Mouse (Mus musculus) yolk sac, embryonic 10.5 days (tissue): ENCODE results near the gene Lpar6.

Source experiments
- DNase-seq: peaks from one replicate; pipeline ENCODE4 v3.0.0-alpha.2; 2017; ENCODE audit warnings: low spot score

Lpar6 gene

DNA sequence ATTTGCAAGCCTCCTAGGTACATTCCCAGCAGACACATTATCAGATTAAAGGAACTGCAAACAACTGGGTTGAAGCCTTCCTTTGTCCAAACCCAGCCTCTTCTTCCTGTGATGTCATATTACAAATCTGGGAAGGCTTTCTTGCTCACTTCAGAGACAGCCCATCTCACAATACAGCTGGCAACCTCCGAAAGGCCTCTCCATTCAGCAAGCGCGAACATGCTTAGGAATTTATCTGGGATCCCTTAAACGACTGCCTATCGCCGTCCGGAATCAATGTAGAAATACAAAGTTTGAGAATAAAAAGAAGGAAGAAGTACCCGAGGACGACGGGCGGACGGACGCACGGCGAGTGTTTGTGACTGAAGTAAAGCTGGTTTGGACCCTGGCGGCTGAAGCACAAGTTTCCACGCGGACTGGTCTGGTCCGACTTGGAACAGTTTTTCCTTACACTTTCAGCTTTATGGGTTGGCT is at the start of gene Lpar6:
Gene Lpar6, plus strand, starts transcription at position 48 of the 474 bp plus-strand sequence.
- DNase-seq = peak; percentile 87

DNA sequence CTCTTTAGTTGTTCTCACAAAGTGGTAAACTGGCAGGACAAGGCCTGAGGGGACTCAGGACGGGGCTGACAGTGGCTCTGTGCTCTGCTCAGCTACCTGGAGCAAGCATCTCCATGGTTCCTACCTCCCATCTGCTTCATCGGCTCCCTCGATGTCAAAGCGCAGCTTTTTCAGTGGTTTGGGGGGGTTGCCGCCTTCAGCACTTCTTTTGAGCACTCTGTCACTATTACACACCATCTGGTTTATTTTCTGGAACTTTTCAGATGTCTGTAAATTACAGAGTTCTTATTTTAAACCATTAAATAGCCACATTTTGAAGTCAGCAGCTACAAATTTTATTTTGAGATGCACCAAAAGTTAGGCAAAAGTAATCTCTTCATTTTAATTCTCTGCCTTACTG is 38.6 kb upstream of the Lpar6 start:
- no peak for DNase-seq

DNA sequence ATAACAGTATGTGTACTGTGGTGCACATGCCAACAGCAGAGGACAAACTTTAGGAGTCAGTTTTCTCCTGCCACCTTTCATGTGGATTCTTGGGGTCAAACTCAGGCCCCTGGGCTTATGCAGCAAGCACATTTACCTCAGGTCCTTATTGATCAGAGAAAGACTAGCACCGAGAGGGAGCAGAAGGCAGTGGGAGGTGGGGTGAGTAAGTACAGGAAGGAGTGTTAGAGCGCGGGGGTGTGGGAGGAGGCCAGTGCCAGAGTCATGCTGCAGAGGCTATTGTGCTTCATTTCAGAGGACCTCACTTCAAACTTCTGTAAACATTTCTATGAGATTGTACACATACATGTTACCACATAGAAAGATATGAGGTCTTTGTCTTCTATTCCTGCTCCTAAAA is 36.2 kb upstream of the Lpar6 start:
- DNase-seq = no peak

DNA sequence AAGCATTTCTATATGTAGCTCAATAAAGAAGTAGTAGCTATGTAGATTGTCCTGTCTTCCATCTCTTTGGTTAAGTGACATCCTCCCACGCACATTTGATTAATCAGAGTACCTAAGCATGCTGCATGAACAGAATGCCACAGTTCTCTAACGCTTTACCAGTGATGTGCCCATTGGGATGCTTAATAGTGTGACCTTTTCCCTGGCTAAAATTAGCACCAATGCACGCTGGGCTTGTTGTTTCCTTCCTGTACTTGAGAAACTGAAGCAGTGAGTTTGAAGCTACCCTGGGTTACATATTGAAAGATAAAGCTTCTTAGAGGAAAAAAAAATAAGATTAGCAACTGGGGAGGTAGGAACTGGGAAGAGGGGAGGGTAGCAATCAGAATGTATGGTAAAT is 33.7 kb upstream of the Lpar6 start:
- DNase-seq = no peak

DNA sequence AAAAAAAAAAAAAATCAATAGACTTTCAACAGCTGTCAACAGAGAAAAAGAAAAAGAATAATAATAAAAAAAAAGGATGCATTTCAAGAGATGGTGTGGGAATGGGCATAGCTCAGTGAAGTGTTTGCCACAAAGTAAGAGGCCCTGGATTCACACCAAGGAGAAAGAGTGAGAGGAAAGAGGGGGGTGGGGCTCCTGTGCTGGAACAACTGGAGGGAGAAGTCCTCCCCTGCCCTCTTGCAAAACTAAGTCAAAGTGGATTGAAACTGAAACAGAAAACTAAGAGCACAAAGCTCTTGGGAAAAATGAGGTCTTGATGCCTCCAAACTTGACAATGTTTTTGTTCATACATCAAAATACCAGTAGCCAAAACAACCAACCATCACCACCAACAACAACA is 28.4 kb upstream of the Lpar6 start:
- no peak for DNase-seq

DNA sequence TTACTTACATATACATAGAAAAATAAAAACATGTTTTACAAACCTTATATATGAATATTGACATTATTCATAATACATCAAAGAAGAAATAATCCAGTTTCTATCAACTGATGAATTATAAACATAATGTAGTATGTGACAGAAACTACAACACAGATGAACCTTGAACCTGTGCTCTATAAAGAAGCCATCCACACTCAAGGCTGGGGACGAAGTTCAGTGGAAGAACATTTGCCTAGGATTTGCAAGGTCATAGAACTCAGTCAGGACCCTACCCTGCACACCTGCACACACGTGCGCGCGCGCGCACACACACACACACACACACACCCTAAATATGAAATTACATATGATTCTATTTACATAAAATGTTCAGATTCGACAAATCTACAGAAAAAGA is 27.5 kb upstream of the Lpar6 start:
- no peak for DNase-seq

DNA sequence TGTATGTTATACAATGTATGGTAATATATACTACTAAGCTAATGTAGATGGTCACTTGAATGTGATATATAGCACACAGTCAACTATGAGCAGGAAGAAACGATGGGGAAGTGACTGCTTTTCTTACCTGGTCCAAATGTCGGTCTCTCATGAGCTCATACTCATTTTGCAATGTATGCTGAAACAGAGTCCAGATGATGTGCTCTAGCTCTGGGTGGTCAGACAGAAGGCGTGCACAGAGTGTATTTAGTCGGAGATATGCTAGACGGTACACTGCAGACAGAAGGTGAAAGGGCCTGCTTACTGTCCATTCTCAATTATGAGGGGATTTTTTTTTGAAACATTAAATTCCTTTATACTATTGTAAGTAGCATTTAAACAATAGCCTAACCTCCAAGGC is 26.2 kb upstream of the Lpar6 start:
- DNase-seq = no peak

DNA sequence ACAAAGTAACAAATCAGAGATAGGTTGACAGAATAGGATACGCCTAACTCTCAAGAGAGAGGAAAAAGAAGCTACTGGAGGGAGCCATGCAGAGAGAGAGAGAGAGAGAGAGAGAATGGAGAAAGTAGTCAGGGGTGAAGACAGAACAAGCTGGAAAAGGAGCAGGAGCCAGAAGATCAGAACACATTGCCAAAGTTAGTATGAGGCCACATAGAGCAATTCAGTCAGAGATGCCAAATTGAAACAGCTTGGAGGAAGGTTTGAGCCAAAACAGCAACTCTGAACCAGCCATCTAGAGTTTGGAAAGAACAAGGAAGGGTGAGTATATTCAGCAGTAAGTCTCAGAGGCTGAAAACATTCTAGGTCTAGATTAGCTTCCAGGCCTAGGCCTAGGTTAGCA is 20.6 kb upstream of the Lpar6 start:
- DNase-seq = no peak

DNA sequence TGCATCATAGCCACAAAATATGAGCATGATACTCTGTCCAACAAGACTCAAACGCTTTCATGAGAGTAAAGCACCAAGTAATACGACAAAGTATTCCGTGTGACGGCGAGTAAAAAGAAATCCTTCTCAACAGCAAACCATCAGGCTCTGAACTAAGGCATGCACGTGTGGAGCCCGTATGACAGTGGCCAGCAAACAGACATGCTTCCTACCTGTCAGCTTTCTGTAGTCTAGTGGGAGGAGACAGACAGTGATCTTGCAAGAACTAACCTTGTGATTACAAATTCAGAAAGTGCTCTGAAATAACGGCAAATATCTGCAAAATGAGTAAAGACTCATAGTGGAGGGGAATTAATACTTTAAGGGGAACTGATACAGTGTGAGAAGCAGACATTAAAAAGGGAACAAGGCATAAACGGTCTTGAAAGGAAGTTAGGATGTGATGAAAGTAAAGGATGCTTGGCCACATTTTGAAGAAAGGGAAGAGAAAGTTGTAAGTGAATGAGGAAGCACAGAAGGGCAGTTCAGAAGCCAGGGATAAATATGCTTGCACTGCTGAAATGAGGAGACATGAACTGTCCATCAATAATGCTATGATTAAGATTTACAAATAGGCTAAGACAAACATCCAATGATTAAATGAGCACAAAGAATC is 15.3 kb upstream of the Lpar6 start:
- no peak for DNase-seq

DNA sequence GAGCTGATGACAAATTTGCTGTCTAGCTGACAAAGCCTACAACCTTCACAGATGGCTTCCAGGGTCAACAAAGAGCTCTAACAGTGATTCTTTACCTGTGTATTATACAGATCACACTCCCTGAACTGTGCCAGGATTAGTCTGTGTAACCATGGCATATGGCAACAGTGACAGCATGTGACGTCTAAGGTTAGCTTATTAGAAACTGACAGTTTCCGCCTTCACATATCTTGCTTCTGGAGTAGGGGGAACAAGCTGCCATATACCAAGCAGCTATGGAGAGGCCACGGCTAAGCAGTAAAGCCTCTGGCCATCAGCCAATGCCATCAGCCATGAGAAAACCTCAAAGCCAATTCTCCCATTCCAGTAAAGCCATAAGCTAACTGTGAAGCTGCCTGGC is 11.3 kb upstream of the Lpar6 start:
- no peak for DNase-seq

DNA sequence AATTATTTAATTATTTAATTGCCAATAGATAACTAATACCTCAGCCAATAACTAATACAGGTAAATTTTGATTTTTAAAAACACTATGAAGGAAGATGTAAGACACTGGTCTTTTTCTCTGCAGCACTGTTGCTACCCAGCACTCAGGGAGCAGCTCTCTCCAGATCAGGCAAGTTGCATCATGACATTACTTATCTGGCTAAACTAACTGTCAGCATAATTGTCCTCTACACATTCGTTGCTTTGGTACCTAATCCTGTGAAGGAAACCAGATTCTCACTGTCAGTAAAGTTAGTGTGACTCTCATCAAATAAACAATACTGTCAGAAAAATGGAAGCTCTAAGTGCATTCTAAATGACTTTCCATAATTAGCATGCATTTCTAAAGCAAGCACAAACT is 10.8 kb upstream of the Lpar6 start:
- DNase-seq = no peak

DNA sequence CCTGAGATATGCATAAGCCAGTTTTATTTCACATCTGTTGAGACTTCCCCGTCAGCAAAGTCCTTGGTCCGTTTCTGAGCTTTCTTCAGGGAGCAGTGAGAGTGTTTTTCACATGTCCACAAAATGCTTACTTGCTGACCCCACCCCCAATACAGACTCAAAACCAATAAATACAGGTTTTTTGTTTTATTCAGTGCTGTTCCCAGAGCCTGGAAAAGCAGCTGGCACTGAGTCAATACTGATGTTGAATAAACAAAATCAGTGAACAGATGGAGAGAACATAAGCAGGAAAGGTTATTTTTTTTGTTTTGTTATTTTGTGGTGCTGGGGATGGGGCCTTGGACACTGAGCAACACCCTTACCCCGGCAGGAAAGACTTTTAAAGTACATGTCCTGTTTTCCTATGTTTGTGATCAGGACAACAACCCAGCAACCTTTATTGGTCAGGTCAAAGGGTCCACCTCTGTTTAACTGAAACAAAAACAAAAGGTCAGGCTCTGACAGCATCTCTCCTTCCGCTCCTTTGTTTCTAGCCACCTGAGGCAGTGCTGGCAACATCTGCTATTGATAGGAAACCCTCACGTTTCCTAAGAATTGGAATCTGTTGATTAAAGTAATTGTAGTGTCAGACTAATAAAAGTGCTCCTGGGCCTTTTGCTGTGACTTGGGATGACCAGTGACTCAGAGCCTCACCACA is 6.3 kb upstream of the Lpar6 start:
- peak; percentile 9 for DNase-seq

DNA sequence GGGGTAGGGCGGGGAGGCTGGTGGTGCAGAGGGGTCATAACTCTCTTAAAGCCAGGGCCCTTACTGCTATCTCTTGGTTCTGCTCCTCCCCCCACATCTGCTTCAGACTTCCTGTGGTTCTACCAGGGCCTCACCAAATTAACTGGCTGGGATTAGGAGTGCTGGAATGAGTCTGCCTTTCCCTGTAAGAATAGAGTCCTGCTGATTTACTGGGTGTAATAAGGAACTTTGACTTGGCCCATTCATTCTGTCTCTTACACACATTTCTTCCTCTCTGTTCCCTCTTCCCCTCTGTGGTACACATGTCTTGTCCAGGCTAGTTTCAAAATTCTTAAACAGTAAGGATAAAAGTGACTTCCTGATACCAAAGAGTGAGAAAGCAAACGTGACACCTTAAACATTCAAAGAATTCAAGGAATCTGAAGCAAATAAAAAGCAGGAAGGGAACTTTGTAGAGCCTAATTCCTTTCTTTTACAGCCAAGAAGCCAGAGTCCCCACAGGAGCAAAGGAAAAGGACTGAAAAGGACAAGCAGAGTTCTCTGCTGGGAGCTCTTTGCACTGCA is 3.1 kb upstream of the Lpar6 start:
- DNase-seq = peak; percentile 78

DNA sequence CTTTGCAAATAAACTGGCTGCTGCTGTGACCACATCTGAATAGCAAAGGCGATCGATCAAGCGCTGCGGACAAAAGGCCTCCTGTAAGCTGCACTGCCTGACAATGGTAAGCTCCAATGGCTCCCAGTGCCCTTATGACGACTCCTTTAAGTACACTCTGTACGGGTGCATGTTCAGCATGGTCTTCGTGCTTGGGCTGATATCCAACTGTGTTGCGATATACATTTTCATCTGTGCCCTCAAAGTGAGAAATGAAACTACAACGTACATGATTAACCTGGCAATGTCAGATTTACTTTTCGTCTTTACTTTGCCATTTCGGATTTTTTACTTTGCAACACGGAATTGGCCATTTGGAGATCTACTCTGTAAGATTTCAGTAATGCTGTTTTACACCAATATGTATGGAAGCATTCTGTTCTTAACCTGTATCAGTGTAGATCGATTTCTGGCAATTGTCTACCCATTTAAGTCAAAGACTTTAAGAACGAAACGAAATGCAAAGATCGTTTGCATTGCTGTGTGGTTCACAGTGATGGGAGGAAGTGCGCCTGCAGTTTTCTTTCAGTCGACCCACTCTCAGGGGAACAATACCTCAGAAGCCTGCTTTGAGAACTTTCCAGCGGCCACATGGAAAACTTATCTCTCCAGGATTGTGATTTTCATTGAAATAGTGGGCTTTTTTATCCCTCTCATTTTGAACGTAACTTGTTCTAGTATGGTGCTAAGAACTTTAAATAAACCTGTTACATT is 979 bp downstream of the Lpar6 start:
- peak; percentile 72 for DNase-seq

DNA sequence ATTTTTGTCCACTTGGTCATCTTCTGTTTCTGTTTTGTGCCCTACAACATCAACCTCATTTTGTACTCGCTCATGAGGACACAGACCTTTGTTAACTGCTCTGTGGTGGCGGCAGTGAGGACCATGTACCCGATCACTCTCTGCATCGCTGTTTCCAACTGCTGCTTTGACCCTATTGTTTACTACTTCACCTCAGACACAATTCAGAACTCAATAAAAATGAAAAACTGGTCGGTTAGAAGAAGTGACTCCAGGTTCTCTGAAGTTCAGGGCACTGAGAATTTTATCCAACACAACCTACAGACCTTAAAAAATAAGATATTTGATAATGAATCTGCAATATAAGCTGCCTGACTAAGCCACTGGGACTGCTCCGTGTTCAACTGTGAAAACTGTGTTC is 1.6 kb downstream of the Lpar6 start:
- DNase-seq = peak; percentile 55

DNA sequence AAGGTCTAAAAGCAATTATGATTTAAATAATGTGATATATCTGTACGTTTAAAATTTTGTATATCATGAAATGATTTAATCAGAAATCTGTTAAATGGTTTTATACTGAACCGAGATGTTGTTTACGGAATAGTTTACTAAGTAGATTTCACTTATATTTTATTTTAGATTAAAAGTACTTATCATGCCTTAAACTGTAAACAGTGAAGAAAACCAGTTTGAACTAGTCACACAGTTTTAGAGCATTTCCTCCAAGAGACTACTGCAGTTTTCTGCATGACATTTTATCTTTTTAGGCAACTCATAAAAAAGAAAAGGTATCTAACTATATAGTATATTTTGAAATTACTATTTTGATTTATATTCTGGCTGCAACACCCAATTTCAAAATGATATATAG is 2.2 kb downstream of the Lpar6 start:
- DNase-seq = no peak

DNA sequence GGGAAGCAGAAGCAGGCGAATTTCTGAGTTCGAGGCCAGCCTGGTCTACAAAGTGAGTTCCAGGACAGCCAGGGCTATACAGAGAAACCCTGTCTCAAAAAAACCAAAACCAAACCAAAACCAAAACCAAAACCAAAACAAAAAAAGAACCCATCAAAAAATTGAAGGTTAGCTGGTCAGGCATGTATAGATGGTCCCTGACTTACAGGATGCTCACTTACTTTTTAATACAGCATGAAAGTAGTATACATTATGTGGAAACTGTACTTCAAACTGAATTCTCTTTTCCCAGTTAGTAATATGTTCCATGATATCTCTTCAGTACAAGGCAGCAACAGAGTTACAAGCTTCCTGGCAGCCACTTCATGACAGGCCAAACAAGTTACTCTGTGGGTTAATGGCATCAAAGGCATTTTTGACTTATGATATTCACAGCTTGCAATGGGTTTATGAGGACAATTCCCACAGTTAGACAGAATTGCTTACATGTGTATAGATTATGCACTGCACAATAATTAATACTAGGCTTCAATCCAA is 6.4 kb downstream of the Lpar6 start:
- no peak for DNase-seq

DNA sequence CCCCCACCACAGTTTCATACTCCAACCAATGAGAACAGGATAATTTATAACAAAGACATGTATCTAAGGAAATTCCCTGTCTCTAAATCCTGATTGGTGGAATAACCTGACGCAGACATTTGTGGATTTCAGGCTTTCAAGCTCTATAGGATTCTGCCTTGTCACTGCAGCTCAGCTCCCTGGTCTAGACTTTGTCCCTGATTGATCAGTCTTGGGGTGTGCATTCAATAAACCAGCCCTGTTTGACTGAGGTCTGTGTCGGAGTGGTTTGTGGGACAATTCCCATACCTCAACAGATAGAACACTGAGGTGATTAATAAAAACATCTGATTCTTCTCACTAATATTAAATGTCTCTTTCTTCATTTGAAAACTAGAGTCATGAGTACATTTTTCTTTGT is 12.4 kb downstream of the Lpar6 start:
- no peak for DNase-seq

DNA sequence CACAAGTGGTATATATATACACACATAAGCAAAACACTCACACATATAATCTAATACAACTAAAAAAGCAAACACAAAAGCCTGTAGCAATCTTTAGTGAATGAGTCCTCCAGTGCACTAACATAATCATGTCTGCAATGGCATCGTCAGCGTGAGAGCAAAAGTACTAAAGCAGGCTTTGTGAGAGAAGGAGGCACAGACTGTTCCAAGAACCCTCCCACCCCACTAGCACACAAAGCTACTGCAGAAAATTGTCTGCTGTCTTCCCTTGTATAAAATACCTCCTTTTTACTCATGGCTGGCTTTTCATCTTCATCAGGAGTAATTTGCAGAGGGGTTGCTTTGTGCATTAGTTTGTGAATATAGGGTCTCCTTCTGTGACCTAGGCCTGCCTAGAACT is 14.6 kb downstream of the Lpar6 start:
- DNase-seq = no peak

DNA sequence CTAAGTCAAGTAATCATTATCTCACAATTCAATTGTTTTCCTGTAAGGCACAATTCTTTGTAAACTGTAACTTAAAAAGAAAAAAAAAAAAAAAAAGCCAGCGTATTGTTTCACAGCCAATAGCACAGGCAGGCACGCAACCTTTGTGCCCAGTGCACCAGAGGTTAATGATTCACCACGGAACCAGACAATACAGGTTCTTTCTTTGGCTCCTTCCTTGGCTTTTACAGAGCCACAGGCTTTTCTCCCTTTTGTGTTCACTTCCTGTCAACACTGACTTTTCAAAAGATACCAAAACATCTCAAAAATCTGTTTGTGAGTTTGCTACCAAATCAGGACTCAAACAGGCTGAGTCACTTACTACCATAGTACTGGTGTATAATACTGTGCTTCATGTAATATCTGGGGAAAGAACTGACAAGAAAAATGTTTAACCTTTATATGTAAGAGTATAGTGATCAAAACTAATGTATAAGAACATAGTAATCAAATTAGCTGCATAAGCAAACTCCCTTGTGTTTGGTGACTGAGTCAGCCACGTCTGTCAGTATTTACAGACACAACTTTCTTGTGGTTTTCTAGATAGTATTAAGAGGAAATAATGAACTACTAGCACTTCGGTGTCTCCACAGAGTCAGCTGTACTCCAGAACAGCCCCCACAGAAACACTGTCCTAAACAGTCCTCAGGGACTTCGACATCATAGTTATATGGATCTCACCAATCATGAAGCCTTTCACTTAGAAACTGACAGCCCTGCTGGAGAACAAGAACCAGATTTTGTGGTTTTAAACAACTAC is 16.0 kb downstream of the Lpar6 start:
- DNase-seq = peak; percentile 86

DNA sequence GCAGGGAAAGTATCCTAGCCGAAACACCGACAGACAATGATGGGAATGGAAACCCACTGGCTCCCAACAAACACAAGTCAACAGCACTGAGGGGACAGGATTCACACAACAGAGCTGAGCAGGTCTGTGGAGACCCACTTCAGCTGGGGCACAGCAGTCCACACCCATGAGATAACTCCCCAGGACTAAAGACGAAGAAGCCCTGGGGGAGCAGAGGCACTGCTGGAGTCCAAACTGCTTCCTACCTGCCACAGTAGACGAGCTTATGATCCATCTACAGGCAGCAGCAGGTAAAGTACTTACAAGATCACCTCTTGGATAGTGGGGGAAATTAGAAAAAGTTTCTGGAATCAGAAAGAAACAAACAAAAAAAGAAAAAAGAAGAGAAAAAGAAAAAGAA is 16.7 kb downstream of the Lpar6 start:
- DNase-seq = peak; percentile 53
